Mouse (Mus musculus): Measurements from ENCODE around the gene Fgd3. TPM values are rescaled to one million over a fixed set of nuclear protein-coding genes. Genes with fewer than 3 reads are reported as not detected.

Gene Fgd3
- total and polyA plus RNA-seq, 2 experiments from 2014 or later = 1.6 to 8.4 TPM

DNA sequence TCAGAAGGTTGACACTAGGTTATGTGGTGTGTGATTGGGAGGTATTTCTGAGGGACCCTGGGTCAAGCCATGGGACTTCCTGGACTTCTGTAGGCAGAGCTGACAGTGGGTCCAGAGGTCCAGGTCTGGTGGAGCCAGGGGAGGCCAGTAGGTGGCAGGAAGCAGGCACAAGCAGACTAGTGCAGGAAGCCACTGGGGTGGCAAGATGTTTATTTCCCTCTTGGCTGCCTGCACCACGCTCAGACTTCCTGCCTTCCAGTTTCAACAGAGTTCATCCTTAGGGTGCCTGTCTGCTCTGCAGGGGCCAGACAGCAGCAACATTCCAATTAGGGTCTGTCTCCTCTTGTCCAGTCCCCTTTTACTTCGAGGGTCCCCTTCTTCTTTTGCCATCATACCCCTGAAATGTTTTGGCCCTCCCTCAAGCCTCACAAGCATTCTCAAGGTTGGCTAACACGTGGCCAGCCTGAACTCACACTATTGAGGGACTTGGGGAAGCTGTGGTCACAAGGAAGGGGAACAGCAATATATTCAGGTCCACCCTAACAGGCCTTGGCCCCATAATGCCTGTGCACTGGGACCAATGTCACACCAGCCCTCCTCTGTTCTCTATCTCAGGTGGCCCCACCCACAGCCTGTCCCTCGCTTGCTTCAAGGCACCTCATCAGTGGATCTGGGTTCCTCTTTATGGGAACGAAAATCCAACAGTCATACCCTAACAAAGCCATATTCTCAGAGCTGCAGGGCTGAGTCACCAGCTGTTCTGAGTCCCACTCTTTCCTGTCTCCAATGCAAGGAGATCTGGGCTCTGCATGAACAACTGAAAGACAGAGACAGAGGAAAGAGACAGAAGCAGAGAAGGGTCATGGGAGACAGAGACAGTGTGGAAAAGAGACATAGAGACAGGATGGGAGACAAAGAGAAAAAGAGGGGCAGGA, 48.0 kb downstream of the Fgd3 start:
- Histone ChIP-seq H3K27ac (no peak overlapping the region), H3K9ac (replicated peaks; ENCODE audit: low read length) (no peak overlapping the region), H3K27me3 (ENCODE audit: insufficient read depth, low read length) (no peaks in the 10 kb centered on the region), H3K36me3 (ENCODE audit: insufficient read depth, low read length) (no peaks in the 10 kb centered on the region), H3K4me1 (ENCODE audit: insufficient read depth, low read length) (no peaks in the 10 kb centered on the region), H3K4me2 (ENCODE audit: low read depth, low read length) (no peak overlapping the region), H3K4me3 (ENCODE audit: low read length) (no peak overlapping the region), H3K9me3 (ENCODE audit: low read length) (no peaks in the 10 kb centered on the region)
- peak; percentile 27; the same call in 1 of the 2 replicates for TF ChIP-seq CTCF (IDR thresholded peaks at IDR 0.05; ENCODE audit: low read depth)
- DNase-seq (ENCODE audit: low spot score) (no peak), ATAC-seq (no peak)
- WGBS = 70% methylated on average over 5 of the region's 5 CpGs

DNA sequence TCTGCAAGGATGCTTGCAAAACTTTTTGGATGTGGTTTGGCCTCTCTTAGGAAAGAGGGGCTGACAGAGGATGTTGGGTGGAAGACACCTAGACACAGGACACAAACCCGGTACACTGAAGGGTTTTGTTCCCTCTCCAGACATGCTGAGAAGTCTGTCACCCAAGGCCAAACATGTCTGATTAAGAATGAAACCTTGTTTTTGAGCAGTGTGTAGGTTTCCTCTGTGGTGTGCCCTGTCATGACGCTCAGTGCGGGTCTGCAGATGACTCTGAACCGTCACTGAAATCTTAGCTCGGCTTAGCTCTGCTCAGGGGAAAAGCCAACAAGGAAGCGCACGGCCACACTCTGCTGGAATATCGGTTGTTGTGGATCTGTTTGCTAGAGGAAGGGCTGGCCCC, 49.6 kb downstream of the Fgd3 start:
- no peaks in the 10 kb centered on the region for H3K9me3 ChIP-seq (ENCODE audit: low read length)
- no peak overlapping the region for H3K4me2 ChIP-seq (ENCODE audit: low read depth, low read length)
- no peak overlapping the region for H3K9ac ChIP-seq (replicated peaks; ENCODE audit: low read length)
- H3K4me3 ChIP-seq (ENCODE audit: low read length) = no peak overlapping the region
- no peaks in the 10 kb centered on the region for H3K4me1 ChIP-seq (ENCODE audit: insufficient read depth, low read length)
- H3K27ac ChIP-seq = no peak overlapping the region
- DNase-seq (ENCODE audit: low spot score) (no peak), ATAC-seq (no peak)
- TF ChIP-seq CTCF (IDR thresholded peaks at IDR 0.05; ENCODE audit: low read depth) = no peak
- 90% methylated on average over 8 of the region's 8 CpGs for WGBS
- H3K36me3 ChIP-seq (ENCODE audit: insufficient read depth, low read length) = no peaks in the 10 kb centered on the region
- H3K27me3 ChIP-seq (ENCODE audit: insufficient read depth, low read length) = no peaks in the 10 kb centered on the region

DNA sequence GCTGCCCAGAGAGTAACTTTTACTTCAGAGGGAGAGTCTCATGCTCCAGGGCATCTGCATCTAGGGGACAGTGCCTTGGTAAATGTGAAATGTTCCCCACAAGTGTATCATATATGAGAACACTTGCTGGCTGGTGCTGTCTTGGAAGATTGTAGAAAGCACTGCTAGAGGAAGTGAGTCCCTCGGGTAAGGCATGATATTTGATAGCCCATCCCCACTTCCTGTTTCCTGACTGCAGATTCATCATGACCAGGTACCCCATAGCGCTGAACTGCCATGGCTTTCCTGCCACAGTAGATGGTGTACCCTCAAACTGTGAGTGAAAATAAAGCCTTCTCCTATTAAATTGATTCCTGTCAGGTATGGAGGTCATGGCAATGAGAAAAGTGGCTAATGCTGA, 52.5 kb downstream of the Fgd3 start:
- 73% methylated on average over 2 of the region's 2 CpGs for WGBS
- Histone ChIP-seq H3K9ac (replicated peaks; ENCODE audit: low read length) (no peak overlapping the region), H3K4me3 (ENCODE audit: low read length) (no peak overlapping the region), H3K27ac (no peak overlapping the region), H3K4me1 (ENCODE audit: insufficient read depth, low read length) (no peaks in the 10 kb centered on the region), H3K36me3 (ENCODE audit: insufficient read depth, low read length) (no peaks in the 10 kb centered on the region; the same call in 1 of the 2 replicates), H3K27me3 (ENCODE audit: insufficient read depth, low read length) (no peaks in the 10 kb centered on the region), H3K4me2 (ENCODE audit: low read depth, low read length) (no peak overlapping the region), H3K9me3 (ENCODE audit: low read length) (no peaks in the 10 kb centered on the region)
- DNase-seq (ENCODE audit: low spot score) (no peak), ATAC-seq (no peak)
- TF ChIP-seq CTCF (IDR thresholded peaks at IDR 0.05; ENCODE audit: low read depth) = no peak

DNA sequence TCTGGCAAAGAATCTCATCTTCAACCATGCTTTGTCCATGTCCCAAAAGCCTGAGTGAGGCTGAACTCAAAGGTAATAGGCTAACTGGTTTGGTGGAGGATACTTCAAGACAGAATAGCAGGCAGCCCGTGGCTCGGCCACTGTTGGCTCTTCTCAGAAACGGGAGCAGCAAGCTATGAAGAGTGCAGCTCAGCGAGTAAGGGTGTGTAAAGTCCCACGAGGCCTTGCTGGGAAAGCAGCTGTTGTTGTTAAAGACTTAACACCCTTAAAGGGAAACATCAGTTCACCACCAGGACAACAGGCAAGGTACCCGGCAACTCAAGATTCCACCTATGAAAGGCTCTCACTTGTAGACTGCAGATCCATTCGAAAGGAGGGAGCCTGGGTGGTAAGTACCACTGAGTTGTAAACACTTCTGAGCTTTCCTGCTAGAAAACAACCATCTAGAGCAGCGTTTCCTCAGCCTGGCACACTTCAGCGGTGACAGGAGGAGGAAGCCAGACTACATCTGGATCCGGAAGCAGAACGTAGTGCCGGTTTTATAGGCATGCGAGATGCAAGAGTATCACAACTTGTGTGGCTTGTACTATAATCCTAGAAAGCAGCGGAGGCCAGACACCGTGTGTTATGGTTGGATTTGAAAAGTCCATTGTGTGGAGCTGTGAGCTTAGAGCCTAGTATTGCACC, 59.9 kb downstream of the Fgd3 start:
- Histone ChIP-seq H3K4me1 (ENCODE audit: insufficient read depth, low read length) (no peaks in the 10 kb centered on the region), H3K9ac (replicated peaks; ENCODE audit: low read length) (no peak overlapping the region), H3K9me3 (ENCODE audit: low read length) (no peaks in the 10 kb centered on the region), H3K27me3 (ENCODE audit: insufficient read depth, low read length) (no peaks in the 10 kb centered on the region), H3K36me3 (ENCODE audit: insufficient read depth, low read length) (no peaks in the 10 kb centered on the region; the same call in 1 of the 2 replicates), H3K4me3 (ENCODE audit: low read length) (no peak overlapping the region), H3K4me2 (ENCODE audit: low read depth, low read length) (no peak overlapping the region), H3K27ac (no peak overlapping the region)
- ATAC-seq = no peak
- no peak for DNase-seq (ENCODE audit: low spot score)
- TF ChIP-seq CTCF (IDR thresholded peaks at IDR 0.05; ENCODE audit: low read depth) = no peak
- 82% methylated on average over 15 of the region's 15 CpGs for WGBS

DNA sequence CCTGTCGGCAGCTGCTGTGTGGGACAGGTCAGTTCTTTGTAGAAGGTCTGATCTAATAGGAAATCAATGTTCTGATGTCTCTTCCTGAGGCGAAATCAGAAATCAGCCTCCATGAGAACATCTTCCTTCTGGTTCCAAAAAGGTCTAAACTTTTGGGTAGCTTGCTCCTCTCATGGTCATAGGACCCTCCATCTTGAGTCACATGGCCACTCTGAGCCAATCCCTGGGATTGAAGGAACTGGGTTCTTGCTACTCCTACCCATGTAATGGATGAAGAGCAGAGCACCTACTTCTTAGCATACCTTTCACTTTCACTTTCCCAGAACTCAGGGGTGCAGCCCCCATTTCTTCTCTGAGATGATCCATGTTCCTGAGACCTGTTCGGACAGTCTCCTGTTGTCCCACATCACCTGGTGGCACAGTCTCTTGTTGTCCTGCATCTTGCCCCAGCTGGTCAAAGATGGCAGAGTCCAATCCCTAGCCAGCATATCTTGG, 62.2 kb downstream of the Fgd3 start:
- Histone ChIP-seq H3K27ac (no peak overlapping the region), H3K27me3 (ENCODE audit: insufficient read depth, low read length) (no peaks in the 10 kb centered on the region), H3K4me1 (ENCODE audit: insufficient read depth, low read length) (no peaks in the 10 kb centered on the region), H3K4me3 (ENCODE audit: low read length) (no peak overlapping the region), H3K36me3 (ENCODE audit: insufficient read depth, low read length) (no peaks in the 10 kb centered on the region), H3K4me2 (ENCODE audit: low read depth, low read length) (no peak overlapping the region), H3K9ac (replicated peaks; ENCODE audit: low read length) (no peak overlapping the region), H3K9me3 (ENCODE audit: low read length) (no peaks in the 10 kb centered on the region)
- no peak for TF ChIP-seq CTCF (IDR thresholded peaks at IDR 0.05; ENCODE audit: low read depth)
- WGBS = 81% methylated on average over 3 of the region's 3 CpGs
- ATAC-seq (no peak), DNase-seq (ENCODE audit: low spot score) (no peak)

DNA sequence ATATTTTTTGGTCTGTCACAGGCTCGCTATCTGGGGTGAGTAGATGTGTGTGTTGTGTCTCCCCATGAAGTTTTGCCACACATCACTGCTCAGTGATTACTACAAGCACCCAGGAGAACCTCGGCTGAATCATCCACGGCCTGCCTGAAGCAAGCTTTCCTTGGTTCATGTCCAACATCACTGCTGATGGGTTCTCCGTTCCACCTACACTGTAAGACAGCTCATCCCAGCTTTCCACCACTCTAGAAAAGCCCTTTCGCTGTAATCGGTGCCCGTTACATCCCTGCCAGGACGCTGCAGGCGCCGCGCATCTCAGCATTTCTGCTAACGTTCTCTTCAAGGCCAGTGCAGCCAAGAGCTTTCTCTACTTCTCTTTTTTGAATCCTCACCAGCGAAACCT, 67.4 kb downstream of the Fgd3 start:
- Histone ChIP-seq H3K27me3 (ENCODE audit: insufficient read depth, low read length) (no peaks in the 10 kb centered on the region; the same call in 1 of the 2 replicates), H3K4me3 (ENCODE audit: low read length) (no peak overlapping the region), H3K9me3 (ENCODE audit: low read length) (no peaks in the 10 kb centered on the region), H3K9ac (replicated peaks; ENCODE audit: low read length) (no peak overlapping the region), H3K4me1 (ENCODE audit: insufficient read depth, low read length) (no peaks in the 10 kb centered on the region), H3K4me2 (ENCODE audit: low read depth, low read length) (no peak overlapping the region), H3K27ac (no peak overlapping the region), H3K36me3 (ENCODE audit: insufficient read depth, low read length) (no peaks in the 10 kb centered on the region)
- WGBS = 88% methylated on average over 13 of the region's 13 CpGs
- no peak for TF ChIP-seq CTCF (IDR thresholded peaks at IDR 0.05; ENCODE audit: low read depth)
- ATAC-seq (no peak), DNase-seq (ENCODE audit: low spot score) (no peak)

All from hindbrain, postnatal 0 days (tissue).